Mouse (Mus musculus) frontal cortex, postnatal 36 days (tissue): Measurements from ENCODE around the gene Tmem231.
A peak's percentile ranks its signal among the peaks of the same experiment; 100 is the strongest.
"Not testable (repeated sequence)": the region's sequence is repeated elsewhere in the genome, so short reads cannot be mapped to it uniquely, and the experiment has no call there.

Experiments
- DNase-seq, 2 experiments: peaks; one replicate each; pipeline ENCODE4 v3.0.0; 2022; ENCODE audit warnings: low spot score in 2 of 2

The Tmem231 gene

GRCm38 (mm10) chr8:111950846-111951245, 17.2 kb upstream of the Tmem231 start:
- DNase-seq, result no peak

- DNase-seq, result no peak
Observed at GRCm38 (mm10) chr8:111947954-111948353, 14.3 kb upstream of the Tmem231 start.

- no peak for DNase-seq
Observed at GRCm38 (mm10) chr8:111947144-111947543, 13.5 kb upstream of the Tmem231 start.

- no peak for DNase-seq
Observed at GRCm38 (mm10) chr8:111943544-111943943, 9.9 kb upstream of the Tmem231 start.

GRCm38 (mm10) chr8:111941101-111941454, 7.4 kb upstream of the Tmem231 start:
- peak in 1 of 2 experiments; percentile 22 for DNase-seq

GRCm38 (mm10) chr8:111940171-111941100, 6.8 kb upstream of the Tmem231 start, which contains the start of gene Gabarapl2:
TSS of gene Gabarapl2 (plus strand) at chr8:111940703.
- peak; percentile 93 to 97 for DNase-seq

- DNase-seq, result no peak
Observed at GRCm38 (mm10) chr8:111939516-111940142, 5.9 kb upstream of the Tmem231 start.

GRCm38 (mm10) chr8:111938076-111938985, 4.7 kb upstream of the Tmem231 start:
- not testable (repeated sequence) for DNase-seq

GRCm38 (mm10) chr8:111937184-111937583, 3.5 kb upstream of the Tmem231 start:
- no peak for DNase-seq

- no peak for DNase-seq
Observed at GRCm38 (mm10) chr8:111934201-111934600, 520 bp upstream of the Tmem231 start.

GRCm38 (mm10) chr8:111932580-111933336, 923 bp downstream of the Tmem231 start:
- DNase-seq, result no peak

GRCm38 (mm10) chr8:111931721-111932120, 2.0 kb downstream of the Tmem231 start:
- no peak for DNase-seq

- DNase-seq, result no peak
Observed at GRCm38 (mm10) chr8:111929648-111930344, 3.9 kb downstream of the Tmem231 start.

- no peak for DNase-seq
Observed at GRCm38 (mm10) chr8:111924976-111925375, 8.7 kb downstream of the Tmem231 start.

- DNase-seq, result peak; percentile 26 to 39
Observed at GRCm38 (mm10) chr8:111923383-111923804, 10.3 kb downstream of the Tmem231 start.

GRCm38 (mm10) chr8:111920971-111921370, 12.7 kb downstream of the Tmem231 start:
- no peak for DNase-seq

GRCm38 (mm10) chr8:111919663-111920062, 14.0 kb downstream of the Tmem231 start:
- no peak for DNase-seq

- DNase-seq, result peak; percentile 22 to 30
Observed at GRCm38 (mm10) chr8:111912860-111913432, 20.7 kb downstream of the Tmem231 start.

- DNase-seq, result peak; percentile 15 to 52
Observed at GRCm38 (mm10) chr8:111911572-111911971, 22.1 kb downstream of the Tmem231 start.
